Mouse (Mus musculus) lung, adult 2 months (tissue): Measurements from ENCODE around the gene Lrpap1.

Source experiments
- CTCF ChIP-seq: fragments of 200-500 bp; IDR thresholded peaks from 2 replicates; pipeline ENCODE4 v1.5.1; 2011; ENCODE audit warnings: mild to moderate bottlenecking, low read length, control low read depth; ENCODE audit not compliant: insufficient read depth
- POLR2A ChIP-seq: fragments of 200-500 bp; IDR thresholded peaks from 2 replicates; pipeline ENCODE4 v1.6.1; 2011; ENCODE audit warnings: low read depth, mild to moderate bottlenecking, control low read depth, low read length, borderline replicate concordance; ENCODE audit errors: extremely low read depth

GRCm38 (mm10) chr5:35103528-35103927 is 2.0 kb downstream of the Lrpap1 start:
- TF ChIP-seq CTCF (no peak), POLR2A (no peak)
